Mouse (Mus musculus) common myeloid progenitor, adult 5-6 weeks (primary cell): Measurements from ENCODE around the gene Otog. TPM values are rescaled to one million over a fixed set of nuclear protein-coding genes. Genes with fewer than 3 reads are reported as not detected.

Experiments used
- ATAC-seq: replicated peaks from 2 replicates; pipeline ENCODE4 v1.8.0; 2016; ENCODE audit warnings: low read depth, mild to moderate bottlenecking, moderate TSS enrichment, inconsistent platforms; ENCODE audit not compliant: poor library complexity, severe bottlenecking
- total RNA-seq: library from RNA; stranded (forward); fragments of 200-1000, 187-1606 nt; gene quantifications from 2 replicates; pipeline ENCODE4 v1.2.3, GENCODE M21; 2017

The Otog gene
- not detected in 2 replicates for total RNA-seq

GRCm38 (mm10) chr7:46240696-46241095, at the start of gene Otog:
Otog (plus strand) TSS chr7:46240987.
- no peak for ATAC-seq

GRCm38 (mm10) chr7:46195356-46195755, 45.4 kb upstream of the Otog start:
- no peak for ATAC-seq

GRCm38 (mm10) chr7:46200021-46200420, 40.8 kb upstream of the Otog start:
- ATAC-seq: no peak

GRCm38 (mm10) chr7:46201649-46202048, 39.1 kb upstream of the Otog start:
- no peak for ATAC-seq

- ATAC-seq: peak; percentile 56
Measured at GRCm38 (mm10) chr7:46204046-46204471, 36.7 kb upstream of the Otog start.

GRCm38 (mm10) chr7:46204775-46205174, 36.0 kb upstream of the Otog start:
- ATAC-seq: no peak

GRCm38 (mm10) chr7:46208131-46208530, 32.7 kb upstream of the Otog start:
- no peak for ATAC-seq

GRCm38 (mm10) chr7:46210276-46210675, 30.5 kb upstream of the Otog start:
- ATAC-seq: no peak

GRCm38 (mm10) chr7:46216481-46216880, 24.3 kb upstream of the Otog start:
- no peak for ATAC-seq

GRCm38 (mm10) chr7:46218415-46218814, 22.4 kb upstream of the Otog start:
- ATAC-seq: peak; percentile 68; the same call in 1 of the 2 replicates

- no peak for ATAC-seq
Measured at GRCm38 (mm10) chr7:46220591-46221129, 20.1 kb upstream of the Otog start.

- peak; percentile 66; the same call in 1 of the 2 replicates for ATAC-seq
Measured at GRCm38 (mm10) chr7:46226253-46226652, 14.5 kb upstream of the Otog start.

GRCm38 (mm10) chr7:46226936-46227335, 13.9 kb upstream of the Otog start:
- ATAC-seq: no peak

GRCm38 (mm10) chr7:46235948-46236347, 4.8 kb upstream of the Otog start:
- no peak for ATAC-seq

- ATAC-seq: no peak
Measured at GRCm38 (mm10) chr7:46236363-46236762, 4.4 kb upstream of the Otog start.

GRCm38 (mm10) chr7:46237192-46237591, 3.6 kb upstream of the Otog start:
- no peak for ATAC-seq

- ATAC-seq: no peak
Measured at GRCm38 (mm10) chr7:46238346-46238745, 2.4 kb upstream of the Otog start, which contains the start of gene Ush1c. Ush1c (minus strand) TSS chr7:46238503.

- ATAC-seq: no peak
Measured at GRCm38 (mm10) chr7:46240091-46240490, 696 bp upstream of the Otog start.

GRCm38 (mm10) chr7:46246876-46247275, 6.1 kb downstream of the Otog start:
- no peak for ATAC-seq

- no peak for ATAC-seq
Measured at GRCm38 (mm10) chr7:46247606-46248005, 6.8 kb downstream of the Otog start.

- ATAC-seq: no peak
Measured at GRCm38 (mm10) chr7:46251841-46252240, 11.1 kb downstream of the Otog start.

- no peak for ATAC-seq
Measured at GRCm38 (mm10) chr7:46276156-46276555, 35.4 kb downstream of the Otog start.
